Mouse (Mus musculus) testis, adult 2 months (tissue): ENCODE data around the gene Dbx2.

Experiments used
- CTCF ChIP-seq: fragments of 200-500 bp; IDR thresholded peaks from 2 replicates; pipeline ENCODE4 v1.5.1; 2012; ENCODE audit warnings: low read depth, mild to moderate bottlenecking, inconsistent platforms, low read length, moderate library complexity; ENCODE audit not compliant: control insufficient read depth, insufficient read depth, insufficient replicate concordance
- POLR2A ChIP-seq: fragments of 200-500 bp; IDR thresholded peaks from 2 replicates; pipeline ENCODE4 v1.6.1; 2012; ENCODE audit warnings: low read depth, mild to moderate bottlenecking, inconsistent platforms, low read length, moderate library complexity; ENCODE audit not compliant: control insufficient read depth

GRCm38 (mm10) chr15:95660368-95660767 is 4.6 kb upstream of the Dbx2 start:
- TF ChIP-seq CTCF, result no peak
- TF ChIP-seq POLR2A, result no peak
